Mouse (Mus musculus): ENCODE results near the gene Grin2a.

Gene Grin2a
- long read RNA-seq, experiment 1 = 0 reads
- long read RNA-seq, experiment 2 = 0 reads

GRCm38 (mm10) chr16:9994951-9995813, at the start of gene Grin2a:
Gene Grin2a (minus strand): TSS chr16:9995560.
- intact Hi-C loops (cut with DNase I) = loop anchor here (2.0 to 10.0 kb wide), 4 partner anchors 250 to 1112 kb away; no protein-coding TSS in a partner anchor

- intact Hi-C loops (cut with DNase I) = no loop called here
Observed at GRCm38 (mm10) chr16:10035582-10036215, 40.3 kb upstream of the Grin2a start.

- intact Hi-C loops (cut with DNase I) = no loop called here
Observed at GRCm38 (mm10) chr16:10033416-10033979, 38.1 kb upstream of the Grin2a start.

GRCm38 (mm10) chr16:10031891-10032290, 36.5 kb upstream of the Grin2a start:
- intact Hi-C loops (cut with DNase I) = no loop called here

GRCm38 (mm10) chr16:10026741-10027140, 31.4 kb upstream of the Grin2a start:
- intact Hi-C loops (cut with DNase I) = no loop called here

- intact Hi-C loops (cut with DNase I) = no loop called here
Observed at GRCm38 (mm10) chr16:10009743-10010142, 14.4 kb upstream of the Grin2a start.

GRCm38 (mm10) chr16:10005606-10006005, 10.2 kb upstream of the Grin2a start:
- intact Hi-C loops (cut with DNase I) = no loop called here

- intact Hi-C loops (cut with DNase I) = no loop called here
Observed at GRCm38 (mm10) chr16:10004096-10004495, 8.7 kb upstream of the Grin2a start.

GRCm38 (mm10) chr16:10003001-10003400, 7.6 kb upstream of the Grin2a start:
- intact Hi-C loops (cut with DNase I) = no loop called here

- intact Hi-C loops (cut with DNase I) = no loop called here
Observed at GRCm38 (mm10) chr16:10001601-10002000, 6.2 kb upstream of the Grin2a start.

- intact Hi-C loops (cut with DNase I) = loop anchor here (10.0 kb wide), 1 partner anchor 255 kb away; no protein-coding TSS in a partner anchor
Observed at GRCm38 (mm10) chr16:9999926-10000325, 4.6 kb upstream of the Grin2a start.

GRCm38 (mm10) chr16:9997931-9998330, 2.6 kb upstream of the Grin2a start:
- intact Hi-C loops (cut with DNase I) = loop anchor here (10.0 kb wide), 1 partner anchor 253 kb away; no protein-coding TSS in a partner anchor

GRCm38 (mm10) chr16:9995814-9996210, 452 bp upstream of the Grin2a start:
- intact Hi-C loops (cut with DNase I) = loop anchor here (2.0 to 10.0 kb wide), 2 partner anchors 251 to 1113 kb away; no protein-coding TSS in a partner anchor

GRCm38 (mm10) chr16:9994041-9994950, 1.1 kb downstream of the Grin2a start:
- intact Hi-C loops (cut with DNase I) = loop anchor here (2.0 to 10.0 kb wide), 4 partner anchors 249 to 1111 kb away; no protein-coding TSS in a partner anchor

GRCm38 (mm10) chr16:9993255-9994040, 1.9 kb downstream of the Grin2a start:
- intact Hi-C loops (cut with DNase I) = loop anchor here (2.0 to 10.0 kb wide), 4 partner anchors 249 to 1111 kb away; no protein-coding TSS in a partner anchor

- intact Hi-C loops (cut with DNase I) = loop anchor here (5.0 to 10.0 kb wide), 3 partner anchors 248 to 985 kb away; no protein-coding TSS in a partner anchor
Observed at GRCm38 (mm10) chr16:9992773-9993221, 2.6 kb downstream of the Grin2a start.

GRCm38 (mm10) chr16:9992076-9992772, 3.1 kb downstream of the Grin2a start:
- intact Hi-C loops (cut with DNase I) = loop anchor here (5.0 to 10.0 kb wide), 3 partner anchors 247 to 985 kb away; no protein-coding TSS in a partner anchor

GRCm38 (mm10) chr16:9985041-9985440, 10.3 kb downstream of the Grin2a start:
- intact Hi-C loops (cut with DNase I) = no loop called here

- intact Hi-C loops (cut with DNase I) = no loop called here
Observed at GRCm38 (mm10) chr16:9980641-9981040, 14.7 kb downstream of the Grin2a start.

All from adrenal gland (tissue).